Mouse (Mus musculus): ENCODE results near the gene Gm7073. TPM values are rescaled to one million over a fixed set of nuclear protein-coding genes. Genes with fewer than 3 reads are reported as not detected.

The Gm7073 gene
- total and polyA plus RNA-seq, 3 experiments: not detected

- no peaks in the 10 kb centered on the region for H3K27me3 ChIP-seq (ENCODE audit: insufficient read depth, low read length)
- H3K4me1 ChIP-seq (ENCODE audit: insufficient read depth, low read depth, low read length): no peaks in the 10 kb centered on the region
- DNase-seq (ENCODE audit: low spot score) (no peak), ATAC-seq (ENCODE audit: extremely low read depth, insufficient number of reproducible peaks, low FRiP score, poor library complexity, severe bottlenecking) (no peak)
- TF ChIP-seq GATA2 (IDR thresholded peaks at IDR 0.05; ENCODE audit: borderline replicate concordance, low read depth, low read length) (no peak), GATA1 (IDR thresholded peaks at IDR 0.05; ENCODE audit: borderline replicate concordance, low read length) (no peak), CTCF (IDR thresholded peaks at IDR 0.05; ENCODE audit: low read depth, low read length) (no peak), POLR2AphosphoS5 (IDR thresholded peaks at IDR 0.05; ENCODE audit: insufficient replicate concordance, low read depth, low read length) (no peak), TAL1 (conservative IDR thresholded peaks at IDR 0.05; ENCODE audit: low read depth, low read length) (no peak)
- peaks cover 10% of the 10 kb centered on the region; the same call in 1 of the 2 replicates for H3K9me3 ChIP-seq (replicated peaks)
- H3K36me3 ChIP-seq (replicated peaks): no peaks in the 10 kb centered on the region
- no peak overlapping the region for H3K4me3 ChIP-seq (ENCODE audit: low read depth, low read length)
Observed at GRCm38 (mm10) chrX:60545906-60546305, 6.9 kb upstream of the Gm7073 start.

- Histone ChIP-seq H3K4me1 (ENCODE audit: insufficient read depth, low read depth, low read length) (no peaks in the 10 kb centered on the region), H3K27me3 (ENCODE audit: insufficient read depth, low read length) (no peaks in the 10 kb centered on the region), H3K9me3 (replicated peaks) (peaks cover 10% of the 10 kb centered on the region; the same call in 1 of the 2 replicates), H3K4me3 (ENCODE audit: low read depth, low read length) (no peak overlapping the region), H3K36me3 (replicated peaks) (no peaks in the 10 kb centered on the region)
- DNase-seq (ENCODE audit: low spot score) (no peak), ATAC-seq (ENCODE audit: extremely low read depth, insufficient number of reproducible peaks, low FRiP score, poor library complexity, severe bottlenecking) (no peak)
- no peak for TF ChIP-seq GATA2 (IDR thresholded peaks at IDR 0.05; ENCODE audit: borderline replicate concordance, low read depth, low read length)
Observed at GRCm38 (mm10) chrX:60545444-60545843, 6.4 kb upstream of the Gm7073 start.

- Histone ChIP-seq H3K4me1 (ENCODE audit: insufficient read depth, low read depth, low read length) (no peaks in the 10 kb centered on the region), H3K4me3 (ENCODE audit: low read depth, low read length) (no peak overlapping the region), H3K36me3 (replicated peaks) (no peaks in the 10 kb centered on the region), H3K9me3 (replicated peaks) (peaks cover 10% of the 10 kb centered on the region; the same call in 1 of the 2 replicates), H3K27me3 (ENCODE audit: insufficient read depth, low read length) (no peaks in the 10 kb centered on the region)
- no peak for ATAC-seq (ENCODE audit: extremely low read depth, insufficient number of reproducible peaks, low FRiP score, poor library complexity, severe bottlenecking)
- TF ChIP-seq POLR2AphosphoS5 (IDR thresholded peaks at IDR 0.05; ENCODE audit: insufficient replicate concordance, low read depth, low read length) (no peak), GATA1 (IDR thresholded peaks at IDR 0.05; ENCODE audit: borderline replicate concordance, low read length) (no peak), CTCF (IDR thresholded peaks at IDR 0.05; ENCODE audit: low read depth, low read length) (no peak), TAL1 (conservative IDR thresholded peaks at IDR 0.05; ENCODE audit: low read depth, low read length) (no peak), GATA2 (IDR thresholded peaks at IDR 0.05; ENCODE audit: borderline replicate concordance, low read depth, low read length) (no peak)
- no peak for DNase-seq (ENCODE audit: low spot score)
Observed at GRCm38 (mm10) chrX:60544098-60544497, 5.0 kb upstream of the Gm7073 start.

- no peak for ATAC-seq (ENCODE audit: extremely low read depth, insufficient number of reproducible peaks, low FRiP score, poor library complexity, severe bottlenecking)
- DNase-seq (ENCODE audit: low spot score): no peak
- no peaks in the 10 kb centered on the region for H3K36me3 ChIP-seq (replicated peaks)
- H3K9me3 ChIP-seq (replicated peaks): 0 out of 2 replicates have a peak, but pooled peaks cover 2% of the 10 kb centered on the region
- no peaks in the 10 kb centered on the region for H3K4me1 ChIP-seq (ENCODE audit: insufficient read depth, low read depth, low read length)
- H3K4me3 ChIP-seq (ENCODE audit: low read depth, low read length): no peak overlapping the region
- TF ChIP-seq GATA2 (IDR thresholded peaks at IDR 0.05; ENCODE audit: borderline replicate concordance, low read depth, low read length) (no peak), TAL1 (conservative IDR thresholded peaks at IDR 0.05; ENCODE audit: low read depth, low read length) (no peak), GATA1 (IDR thresholded peaks at IDR 0.05; ENCODE audit: borderline replicate concordance, low read length) (no peak), CTCF (IDR thresholded peaks at IDR 0.05; ENCODE audit: low read depth, low read length) (no peak), POLR2AphosphoS5 (IDR thresholded peaks at IDR 0.05; ENCODE audit: insufficient replicate concordance, low read depth, low read length) (no peak)
- no peaks in the 10 kb centered on the region for H3K27me3 ChIP-seq (ENCODE audit: insufficient read depth, low read length)
Observed at GRCm38 (mm10) chrX:60542901-60543300, 3.9 kb upstream of the Gm7073 start.

GRCm38 (mm10) chrX:60503995-60504394 is 35.1 kb downstream of the Gm7073 start:
- Histone ChIP-seq H3K36me3 (replicated peaks) (no peaks in the 10 kb centered on the region), H3K27me3 (ENCODE audit: insufficient read depth, low read length) (no peaks in the 10 kb centered on the region)

GRCm38 (mm10) chrX:60497750-60498149 is 41.3 kb downstream of the Gm7073 start:
- no peaks in the 10 kb centered on the region for H3K4me1 ChIP-seq (ENCODE audit: insufficient read depth, low read depth, low read length)
- H3K36me3 ChIP-seq (replicated peaks): no peaks in the 10 kb centered on the region
- no peak overlapping the region for H3K4me3 ChIP-seq (ENCODE audit: low read depth, low read length)
- DNase-seq (ENCODE audit: low spot score): no peak
- no peak for TF ChIP-seq TAL1 (conservative IDR thresholded peaks at IDR 0.05; ENCODE audit: low read depth, low read length)
- no peak for TF ChIP-seq POLR2AphosphoS5 (IDR thresholded peaks at IDR 0.05; ENCODE audit: insufficient replicate concordance, low read depth, low read length)
- TF ChIP-seq GATA1 (IDR thresholded peaks at IDR 0.05; ENCODE audit: borderline replicate concordance, low read length): no peak
- no peak for TF ChIP-seq GATA2 (IDR thresholded peaks at IDR 0.05; ENCODE audit: borderline replicate concordance, low read depth, low read length)
- no peak for TF ChIP-seq CTCF (IDR thresholded peaks at IDR 0.05; ENCODE audit: low read depth, low read length)
- H3K27me3 ChIP-seq (ENCODE audit: insufficient read depth, low read length): no peaks in the 10 kb centered on the region
- ATAC-seq (ENCODE audit: extremely low read depth, insufficient number of reproducible peaks, low FRiP score, poor library complexity, severe bottlenecking): no peak
- no peaks in the 10 kb centered on the region for H3K9me3 ChIP-seq (replicated peaks)

More at GRCm38 (mm10) chrX:60503995-60504394, 35.1 kb downstream of the Gm7073 start:
- Histone ChIP-seq H3K4me1 (ENCODE audit: insufficient read depth, low read depth, low read length) (no peaks in the 10 kb centered on the region), H3K9me3 (replicated peaks) (no peaks in the 10 kb centered on the region), H3K4me3 (ENCODE audit: low read depth, low read length) (no peak overlapping the region)
- ATAC-seq (ENCODE audit: extremely low read depth, insufficient number of reproducible peaks, low FRiP score, poor library complexity, severe bottlenecking): no peak
- DNase-seq (ENCODE audit: low spot score): no peak
- TF ChIP-seq GATA2 (IDR thresholded peaks at IDR 0.05; ENCODE audit: borderline replicate concordance, low read depth, low read length): no peak
- no peak for TF ChIP-seq CTCF (IDR thresholded peaks at IDR 0.05; ENCODE audit: low read depth, low read length)
- TF ChIP-seq GATA1 (IDR thresholded peaks at IDR 0.05; ENCODE audit: borderline replicate concordance, low read length): no peak
- TF ChIP-seq TAL1 (conservative IDR thresholded peaks at IDR 0.05; ENCODE audit: low read depth, low read length): no peak
- no peak for TF ChIP-seq POLR2AphosphoS5 (IDR thresholded peaks at IDR 0.05; ENCODE audit: insufficient replicate concordance, low read depth, low read length)
